Mouse (Mus musculus) heart, adult 2 months (tissue): ENCODE results near the gene Tarbp2.

Source experiments
- CTCF ChIP-seq: fragments of 200-600 bp; IDR thresholded peaks from 2 replicates; pipeline ENCODE4 v1.8.1; 2022; ENCODE audit warnings: antibody characterized with exemption, mild to moderate bottlenecking, moderate library complexity
- EP300 ChIP-seq: fragments of 200-500 bp; IDR thresholded peaks from 2 replicates; pipeline ENCODE4 v1.6.1; 2011; ENCODE audit warnings: low read depth, low read length, control low read depth; ENCODE audit not compliant: insufficient read depth

GRCm38 (mm10) chr15:102572081-102572480 lies 54.1 kb downstream of the Tarbp2 start:
- TF ChIP-seq EP300 = no peak
- no peak for TF ChIP-seq CTCF
